Mouse (Mus musculus): Measurements from ENCODE around the gene Ano10.
"Not testable (repeated sequence)": the region's sequence is repeated elsewhere in the genome, so short reads cannot be mapped to it uniquely, and the experiment has no call there.

DNA sequence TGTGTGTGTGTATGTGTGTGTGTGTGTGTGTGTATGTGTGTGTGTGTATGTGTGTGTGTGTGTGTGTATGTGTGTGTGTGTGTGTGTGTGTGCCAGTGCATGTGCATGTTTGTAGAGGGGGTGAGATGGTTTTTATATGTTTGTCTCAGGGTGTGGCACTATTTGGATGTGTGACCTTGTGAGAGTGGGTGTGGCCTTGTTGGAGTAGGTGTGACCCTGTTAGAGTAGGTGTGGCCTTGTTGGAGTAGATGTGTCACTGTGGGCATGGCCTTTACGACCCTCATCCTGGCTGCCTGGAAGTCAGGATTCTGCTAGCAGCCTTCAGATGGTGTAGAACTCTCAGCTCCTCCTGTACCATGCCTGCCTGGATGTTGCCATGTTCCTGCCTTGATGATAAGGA lies 18.9 kb upstream of the Ano10 start:
- not testable (repeated sequence) for TF ChIP-seq CTCF, POLR2A (IDR thresholded peaks at IDR 0.05; ENCODE audit: insufficient read depth, low read depth, low read length)

Data from olfactory bulb, adult 2 months (tissue).